Mouse (Mus musculus) Muller cell, postnatal 12 days (primary cell): ENCODE measurements at regions not wholly inside any gene's neighbourhood (a gene's known extent, or its start where the extent isn't known, plus 50 kb on each side); places are given as distances from the start of the nearest gene placed in this dataset.

ENCODE experiments used
- DNase-seq: peaks from one replicate; pipeline ENCODE4 v3.0.0-alpha.2; 2015; ENCODE audit errors: inconsistent ontology term

GRCm38 (mm10) chr12:70713499-70714280 is 111.6 kb upstream of the Frmd6 start:
- no peak for DNase-seq

DNA sequence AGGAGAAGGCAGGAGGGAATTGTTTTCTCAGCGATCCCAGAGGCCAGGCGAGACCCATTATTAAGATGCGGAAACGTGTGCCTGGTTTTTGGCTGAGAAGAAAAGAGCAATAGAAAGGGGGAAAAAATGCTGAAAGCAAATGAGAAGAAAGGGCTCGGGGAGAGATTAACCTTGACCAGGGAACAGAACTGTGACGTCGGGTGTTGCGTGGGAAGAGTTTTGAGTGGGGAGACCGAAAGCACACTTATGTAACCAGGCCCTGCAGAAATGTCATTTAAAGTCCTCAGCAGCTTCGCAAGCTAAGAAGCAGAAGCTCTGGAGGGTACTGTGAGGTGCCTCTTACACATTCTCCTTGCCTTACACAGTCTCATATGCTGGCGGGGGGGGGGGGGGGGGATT is 111.0 kb upstream of the Frmd6 start:
- no peak for DNase-seq

GRCm38 (mm10) chr12:70715836-70716235 is 109.5 kb upstream of the Frmd6 start:
- no peak for DNase-seq

GRCm38 (mm10) chr12:70718602-70719001 is 106.7 kb upstream of the Frmd6 start:
- no peak for DNase-seq

GRCm38 (mm10) chr12:70719255-70719654 is 106.1 kb upstream of the Frmd6 start:
- DNase-seq = no peak

DNA sequence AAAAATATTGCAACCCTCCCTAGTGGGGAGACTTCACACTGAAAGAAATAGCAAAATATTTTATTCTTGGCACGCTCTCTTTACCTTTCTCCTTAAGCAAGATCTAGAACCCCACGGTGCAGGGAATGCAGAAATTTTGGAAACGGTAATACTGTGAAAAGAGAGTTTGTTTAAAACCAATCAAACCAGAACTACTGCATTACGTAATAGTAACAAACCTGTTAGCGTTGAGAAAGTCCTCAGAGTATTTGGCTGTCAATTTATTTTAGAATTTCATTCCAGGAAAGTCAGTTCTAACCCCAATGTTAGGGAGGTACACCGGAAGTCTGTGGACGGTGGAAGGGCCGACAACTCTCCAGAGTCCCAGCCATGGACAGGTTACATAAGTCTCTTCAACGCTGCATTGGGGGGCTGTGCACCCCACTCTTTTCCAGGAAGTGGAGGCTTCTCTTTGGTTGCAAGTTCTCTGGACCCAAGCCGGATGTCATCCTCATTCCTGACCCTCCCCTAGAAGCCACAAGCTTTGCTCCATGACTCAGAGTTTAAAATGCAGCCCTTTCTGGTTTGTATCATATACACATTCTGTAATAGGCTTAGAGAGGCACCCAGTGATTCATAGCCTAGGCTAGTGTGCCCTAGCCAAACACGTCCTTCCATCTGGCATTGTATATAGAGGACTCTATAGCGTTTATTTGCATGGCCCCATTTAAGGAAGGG is 105.0 kb upstream of the Frmd6 start:
- peak; percentile 31 for DNase-seq

- no peak for DNase-seq
Measured at GRCm38 (mm10) chr12:70725326-70725725, 100.0 kb upstream of the Frmd6 start.

DNA sequence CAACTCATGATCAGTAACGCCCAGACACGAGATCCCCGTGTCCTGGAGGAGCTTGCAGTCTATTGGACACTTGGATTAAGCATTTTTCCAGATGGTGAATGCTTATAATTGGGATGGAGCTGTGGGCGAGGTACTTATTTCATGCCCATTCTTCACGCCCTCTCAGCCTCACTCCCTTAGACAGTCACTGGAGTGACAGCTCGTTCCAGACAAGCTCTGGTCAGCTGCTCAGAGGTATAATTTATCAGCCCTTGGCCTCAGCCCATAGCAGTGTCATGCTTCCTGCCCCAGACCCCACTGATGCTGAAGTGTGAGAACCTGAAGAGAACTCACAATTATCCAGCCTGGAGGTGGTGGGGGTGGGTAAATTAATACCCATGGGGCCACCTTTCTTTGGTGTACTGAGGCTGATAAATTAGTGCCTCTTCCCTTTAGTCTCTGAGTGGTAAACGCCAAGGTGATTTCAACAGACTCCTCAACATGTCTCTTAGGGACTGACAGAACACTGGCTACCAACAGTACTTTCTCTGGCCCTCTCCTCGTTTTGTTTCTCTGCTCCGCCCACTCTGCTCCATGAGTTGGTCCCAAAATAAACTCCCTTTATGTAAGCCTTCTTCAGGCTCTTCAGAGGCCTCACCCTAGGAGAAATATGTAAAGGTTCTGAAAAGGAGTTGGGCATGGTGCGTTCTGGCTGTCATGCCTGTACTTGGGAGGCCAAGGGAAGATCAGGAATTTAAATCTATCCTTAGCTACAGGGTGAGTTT is 97.6 kb upstream of the Frmd6 start:
- no peak for DNase-seq

DNA sequence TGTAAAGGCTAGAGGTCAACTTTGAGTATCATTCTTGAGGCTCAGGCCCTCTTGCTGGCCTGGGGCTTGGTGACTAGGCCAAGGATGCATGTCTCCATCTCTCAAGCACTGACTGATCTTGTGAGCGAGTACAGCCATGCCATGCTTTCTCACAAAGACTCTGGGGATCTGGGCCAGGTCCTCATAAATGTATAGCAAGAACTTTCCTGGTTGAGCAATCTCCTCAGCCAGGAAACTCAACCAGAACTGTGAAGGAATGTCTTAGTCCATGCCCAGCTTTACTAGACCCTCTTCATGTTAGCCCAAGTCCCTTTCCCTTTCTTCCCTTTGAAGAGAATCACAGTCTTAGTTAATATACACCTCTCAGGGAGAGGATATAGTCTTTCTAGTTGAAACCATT is 96.9 kb upstream of the Frmd6 start:
- DNase-seq = no peak

DNA sequence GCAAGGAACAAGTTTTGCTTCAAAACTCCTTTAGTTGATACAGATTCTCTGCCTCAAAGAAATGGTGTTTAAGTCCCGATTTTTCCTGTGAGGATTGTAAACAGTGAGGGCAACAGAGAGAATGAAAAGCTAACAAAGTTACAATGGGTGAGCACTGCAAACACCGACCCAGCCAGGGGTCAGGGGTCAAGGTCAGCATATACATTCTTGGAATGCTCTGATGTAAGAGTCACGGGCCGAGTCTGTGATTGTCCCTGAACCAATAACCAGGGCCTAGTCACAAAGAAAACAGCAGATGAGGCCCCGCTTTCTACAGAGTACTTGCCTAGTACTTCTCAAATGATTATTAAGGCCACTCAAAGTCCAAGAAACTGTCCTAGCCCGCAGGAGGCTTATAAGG is 95.4 kb upstream of the Frmd6 start:
- peak; percentile 11 for DNase-seq

DNA sequence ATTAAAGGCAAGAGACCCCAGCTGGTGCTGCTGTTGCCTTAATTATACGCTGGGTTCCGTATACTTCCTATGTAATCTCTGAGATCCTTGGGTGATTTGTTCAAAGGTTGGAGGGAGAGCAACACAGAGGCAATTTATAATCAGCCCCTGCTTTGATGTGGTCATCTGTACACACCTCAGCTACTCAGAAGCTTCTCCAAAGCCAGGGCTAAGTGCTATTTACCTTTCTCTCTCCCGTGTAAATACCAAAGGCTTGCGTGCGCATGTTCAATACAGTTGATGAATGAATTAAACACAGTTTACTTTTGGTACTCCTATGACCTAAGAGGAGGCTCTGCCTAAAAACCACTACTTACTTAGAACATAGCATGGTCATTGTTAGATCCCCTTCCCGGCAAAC is 93.8 kb upstream of the Frmd6 start:
- DNase-seq = no peak

- no peak for DNase-seq
Measured at GRCm38 (mm10) chr12:70732591-70732990, 92.7 kb upstream of the Frmd6 start.

DNA sequence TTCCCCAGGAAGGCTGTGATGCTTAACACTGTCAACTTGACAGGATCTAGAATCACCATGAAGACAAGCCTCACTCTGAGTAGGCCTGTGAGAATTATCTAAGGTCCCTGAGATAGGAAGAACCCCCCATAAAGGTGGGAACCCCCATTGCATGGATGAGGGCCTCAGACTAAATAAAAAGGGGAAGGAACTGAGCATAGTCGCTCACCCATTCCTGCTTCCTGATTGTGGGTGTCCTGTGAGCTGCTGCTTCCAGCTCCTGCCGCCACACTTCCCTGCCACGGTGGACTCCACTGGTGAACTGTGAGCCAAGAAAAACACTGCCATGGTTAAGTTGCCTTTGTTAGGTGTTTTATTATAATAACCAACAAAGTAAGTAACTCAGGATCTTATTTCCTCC is 86.8 kb upstream of the Frmd6 start:
- no peak for DNase-seq

DNA sequence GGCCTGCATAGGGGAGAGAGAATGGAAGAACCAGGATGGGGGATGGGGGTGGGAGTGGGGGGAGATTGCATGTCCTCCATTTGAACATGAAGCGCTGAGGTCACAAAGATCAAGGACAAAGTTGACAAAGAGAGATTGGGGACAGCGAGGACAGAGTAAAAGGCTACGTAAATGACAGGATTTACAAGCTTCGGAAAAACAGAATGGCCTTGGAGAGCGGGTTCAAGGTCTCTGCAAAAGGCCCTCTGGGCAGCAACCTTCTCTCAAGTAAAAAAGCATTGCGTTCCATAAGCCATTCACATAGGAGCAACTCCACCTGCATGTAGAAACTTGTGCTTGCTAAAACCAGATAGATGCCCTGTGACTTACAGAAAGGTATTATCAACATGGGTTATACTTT is 86.0 kb upstream of the Frmd6 start:
- no peak for DNase-seq

- no peak for DNase-seq
Measured at GRCm38 (mm10) chr12:70739766-70740165, 85.5 kb upstream of the Frmd6 start.

DNA sequence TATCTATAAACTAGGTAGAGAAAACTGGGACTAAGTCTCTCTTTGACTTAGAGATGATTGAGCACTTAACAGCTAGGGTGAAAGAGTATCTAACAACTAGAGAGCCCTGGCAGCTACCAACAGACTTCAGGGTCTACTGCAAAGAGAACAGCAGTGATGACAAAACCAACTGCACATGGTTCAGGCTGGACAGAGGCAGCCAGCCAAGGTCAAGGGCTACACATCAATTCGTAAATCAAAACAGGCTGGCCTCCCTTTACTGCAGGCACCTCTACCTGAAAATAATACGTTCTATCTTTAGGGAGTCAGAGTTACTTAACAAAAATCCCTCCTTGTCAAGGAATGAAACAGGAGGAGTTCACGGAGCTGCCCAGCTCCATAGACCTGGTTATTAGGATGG is 82.5 kb upstream of the Frmd6 start:
- no peak for DNase-seq

DNA sequence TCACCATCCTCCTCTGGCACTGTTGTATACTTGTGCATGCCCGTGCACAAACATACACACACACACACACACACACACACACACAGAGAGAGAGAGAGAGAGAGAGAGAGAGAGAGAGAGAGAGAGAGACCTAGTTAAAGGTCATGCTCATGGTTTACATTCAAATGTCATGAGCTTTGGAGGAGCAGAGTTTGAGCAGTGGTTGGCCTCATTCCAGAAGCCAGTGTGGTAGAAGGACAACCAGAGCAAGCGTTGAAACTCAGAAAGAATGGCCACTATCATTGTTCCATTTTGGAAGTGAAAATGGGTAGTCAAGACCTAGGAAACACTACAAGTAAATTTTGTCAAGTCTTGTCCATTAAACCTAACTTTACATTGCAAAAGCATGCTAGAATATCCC is 79.6 kb upstream of the Frmd6 start:
- DNase-seq = no peak

DNA sequence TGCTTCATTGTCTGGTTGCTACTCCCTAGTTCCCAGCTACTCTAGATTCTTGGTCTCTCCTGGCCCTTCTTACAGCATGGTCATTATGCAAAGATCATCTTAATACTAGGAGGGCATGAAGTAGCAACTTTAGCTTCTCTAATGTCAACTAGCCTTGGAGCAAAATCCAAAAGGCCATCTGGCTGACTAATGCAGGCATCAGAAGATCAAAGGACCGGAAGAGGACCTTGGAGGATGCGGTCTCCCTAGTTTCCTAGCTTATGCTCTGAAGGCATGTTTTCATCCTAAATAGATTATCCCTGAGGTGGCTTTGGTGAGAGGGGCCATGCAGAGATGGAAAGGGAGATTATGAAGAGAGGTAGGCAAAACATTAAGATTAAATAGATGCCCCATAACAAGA is 75.7 kb upstream of the Frmd6 start:
- no peak for DNase-seq

DNA sequence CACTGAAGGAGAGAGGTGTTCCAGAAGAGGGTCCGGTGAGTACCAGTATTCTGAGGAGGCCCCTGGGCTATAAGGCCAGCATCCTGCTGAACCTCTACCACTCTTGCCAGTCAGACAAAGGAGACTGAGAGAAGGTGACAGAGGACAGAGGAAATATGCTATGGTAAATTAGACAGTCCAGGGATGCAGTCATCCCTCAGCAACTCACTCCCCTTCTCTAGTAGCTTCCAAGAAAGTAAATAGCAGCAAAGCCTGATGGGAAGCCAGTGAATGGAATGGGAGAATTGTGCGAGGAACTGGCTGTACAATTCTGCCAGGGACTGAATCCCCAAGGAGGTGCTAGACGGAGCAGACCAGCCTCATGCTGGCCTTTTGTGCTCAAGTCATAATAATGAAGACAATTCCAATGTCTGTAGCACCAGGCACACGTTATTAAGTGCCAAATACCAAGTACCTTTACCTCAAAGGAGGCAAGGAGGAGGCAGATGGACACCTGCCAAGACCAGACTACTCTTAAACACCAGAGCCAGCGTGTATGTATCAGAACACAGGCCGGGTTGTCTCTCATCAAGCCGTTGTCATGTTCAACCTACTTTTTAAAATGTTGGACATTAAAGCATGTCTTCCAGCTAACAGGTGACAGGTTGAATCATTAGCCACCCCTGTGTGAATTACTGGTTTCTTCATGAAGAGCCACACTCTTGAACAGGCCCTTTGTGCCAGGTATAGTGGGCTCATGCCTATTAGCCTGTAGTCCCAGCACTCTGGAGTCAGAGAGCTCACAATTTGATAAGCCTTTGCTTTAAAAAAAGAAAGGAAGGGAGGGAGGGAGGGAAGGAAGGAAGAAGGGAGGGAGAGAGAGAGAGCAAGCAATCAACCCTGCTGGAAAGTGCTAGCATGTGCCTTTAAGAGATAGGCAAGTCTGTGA is 74.4 kb upstream of the Frmd6 start:
- no peak for DNase-seq

DNA sequence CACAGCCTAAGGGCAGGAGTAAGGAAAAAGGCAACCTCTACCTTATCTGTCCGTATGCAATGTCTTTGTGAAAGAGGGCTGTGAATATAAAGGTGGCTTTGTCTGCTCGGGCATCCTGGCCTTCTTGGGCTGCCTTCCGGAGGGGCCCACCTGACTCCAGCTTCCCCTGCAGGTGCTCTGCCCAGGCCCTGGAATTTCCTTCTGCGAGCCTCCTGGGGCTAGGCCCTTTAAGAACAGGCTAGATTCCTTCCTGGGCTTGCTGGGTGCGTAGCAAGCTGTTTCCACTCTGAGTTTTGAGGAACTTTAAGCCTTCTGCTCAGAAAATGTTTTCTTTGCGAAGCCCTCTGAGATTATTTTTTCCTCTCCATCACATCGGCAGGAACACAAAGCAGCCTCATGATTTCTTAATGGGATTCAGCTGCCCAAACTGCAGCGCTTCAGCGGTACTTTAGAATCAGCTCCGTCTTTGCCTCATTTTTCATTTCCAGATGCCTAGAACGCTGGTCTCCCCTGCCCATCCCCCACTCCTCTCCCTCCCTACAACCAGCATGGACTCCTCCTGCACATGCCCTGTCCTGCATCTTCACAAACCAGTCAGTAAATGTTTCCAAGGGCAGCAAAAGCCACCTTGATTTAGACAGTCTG is 72.9 kb upstream of the Frmd6 start:
- DNase-seq = no peak

DNA sequence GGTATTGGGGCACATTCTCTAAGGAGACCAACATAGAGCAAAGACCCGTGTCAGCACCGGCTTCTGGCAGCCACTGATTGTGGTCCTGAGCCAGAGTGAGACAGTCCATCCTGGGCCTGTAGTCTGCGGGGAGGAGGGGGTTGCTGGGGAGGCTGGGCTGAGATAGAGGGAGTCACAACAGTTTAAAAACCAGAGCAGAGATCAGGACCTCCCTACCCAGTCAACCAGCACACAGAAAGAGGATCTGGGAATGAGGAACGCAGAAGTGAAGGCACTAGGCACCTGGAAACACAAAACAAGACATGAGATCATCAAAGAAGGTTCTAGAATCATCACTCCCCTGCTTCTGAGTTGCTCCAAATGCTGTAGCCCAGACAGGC is 72.4 kb upstream of the Frmd6 start:
- DNase-seq = no peak
